Mouse (Mus musculus) ES-E14 (cell line): Measurements from ENCODE around the gene Vps13d.

Experiments
- ZC3H11A ChIP-seq: IDR thresholded peaks from 2 replicates; pipeline ENCODE4 v1.6.1; 2012; ENCODE audit warnings: low read depth, mild to moderate bottlenecking, inconsistent platforms, low read length, borderline replicate concordance
- ZNF384 ChIP-seq: IDR thresholded peaks from 2 replicates; pipeline ENCODE4 v1.6.1; 2012; ENCODE audit warnings: low read depth, low read length, inconsistent platforms

- TF ChIP-seq ZC3H11A (no peak), ZNF384 (no peak; the same call in 1 of the 2 replicates)
Measured at GRCm38 (mm10) chr4:145210564-145210963, 15.8 kb upstream of the Vps13d start.
